Mouse (Mus musculus) kidney, adult 9 months (tissue): ENCODE results near the gene Alg12.

Source experiments
- DNase-seq: peaks from one replicate; pipeline ENCODE4 v3.0.0; 2022

Gene Alg12

GRCm38 (mm10) chr15:88854969-88855830 lies 36.1 kb upstream of the Alg12 start:
- DNase-seq = peak; percentile 65

GRCm38 (mm10) chr15:88854119-88854968 lies 35.2 kb upstream of the Alg12 start:
- DNase-seq = peak; percentile 95

GRCm38 (mm10) chr15:88853106-88853505 lies 34.0 kb upstream of the Alg12 start:
- peak; percentile 52 for DNase-seq

- DNase-seq = peak; percentile 90
Observed at GRCm38 (mm10) chr15:88851507-88852149, 32.5 kb upstream of the Alg12 start.

- DNase-seq = peak; percentile 85
Observed at GRCm38 (mm10) chr15:88851076-88851475, 32.0 kb upstream of the Alg12 start.

- DNase-seq = peak; percentile 97
Observed at GRCm38 (mm10) chr15:88850146-88850826, 31.2 kb upstream of the Alg12 start.

- no peak for DNase-seq
Observed at GRCm38 (mm10) chr15:88849621-88850020, 30.5 kb upstream of the Alg12 start.

- DNase-seq = no peak
Observed at GRCm38 (mm10) chr15:88848661-88849060, 29.5 kb upstream of the Alg12 start.

- no peak for DNase-seq
Observed at GRCm38 (mm10) chr15:88844966-88845365, 25.8 kb upstream of the Alg12 start.

- no peak for DNase-seq
Observed at GRCm38 (mm10) chr15:88843486-88844097, 24.5 kb upstream of the Alg12 start.

- DNase-seq = no peak
Observed at GRCm38 (mm10) chr15:88842300-88842673, 23.2 kb upstream of the Alg12 start.

GRCm38 (mm10) chr15:88841580-88842299 lies 22.6 kb upstream of the Alg12 start:
- DNase-seq = no peak

GRCm38 (mm10) chr15:88841160-88841559 lies 22.0 kb upstream of the Alg12 start:
- no peak for DNase-seq

- DNase-seq = peak; percentile 78
Observed at GRCm38 (mm10) chr15:88840126-88840525, 21.0 kb upstream of the Alg12 start.

GRCm38 (mm10) chr15:88839271-88839670 lies 20.2 kb upstream of the Alg12 start:
- peak; percentile 81 for DNase-seq

- DNase-seq = peak; percentile 79
Observed at GRCm38 (mm10) chr15:88837977-88838376, 18.9 kb upstream of the Alg12 start.

- peak; percentile 87 for DNase-seq
Observed at GRCm38 (mm10) chr15:88837199-88837932, 18.2 kb upstream of the Alg12 start.

- DNase-seq = no peak
Observed at GRCm38 (mm10) chr15:88836571-88836970, 17.5 kb upstream of the Alg12 start.

GRCm38 (mm10) chr15:88836031-88836430 lies 16.9 kb upstream of the Alg12 start:
- peak; percentile 58 for DNase-seq

GRCm38 (mm10) chr15:88832536-88832935 lies 13.4 kb upstream of the Alg12 start:
- peak; percentile 86 for DNase-seq

GRCm38 (mm10) chr15:88831482-88831881 lies 12.4 kb upstream of the Alg12 start:
- DNase-seq = peak; percentile 99
